Mouse (Mus musculus): ENCODE data around the gene Shisa5.

Gene Shisa5

DNA sequence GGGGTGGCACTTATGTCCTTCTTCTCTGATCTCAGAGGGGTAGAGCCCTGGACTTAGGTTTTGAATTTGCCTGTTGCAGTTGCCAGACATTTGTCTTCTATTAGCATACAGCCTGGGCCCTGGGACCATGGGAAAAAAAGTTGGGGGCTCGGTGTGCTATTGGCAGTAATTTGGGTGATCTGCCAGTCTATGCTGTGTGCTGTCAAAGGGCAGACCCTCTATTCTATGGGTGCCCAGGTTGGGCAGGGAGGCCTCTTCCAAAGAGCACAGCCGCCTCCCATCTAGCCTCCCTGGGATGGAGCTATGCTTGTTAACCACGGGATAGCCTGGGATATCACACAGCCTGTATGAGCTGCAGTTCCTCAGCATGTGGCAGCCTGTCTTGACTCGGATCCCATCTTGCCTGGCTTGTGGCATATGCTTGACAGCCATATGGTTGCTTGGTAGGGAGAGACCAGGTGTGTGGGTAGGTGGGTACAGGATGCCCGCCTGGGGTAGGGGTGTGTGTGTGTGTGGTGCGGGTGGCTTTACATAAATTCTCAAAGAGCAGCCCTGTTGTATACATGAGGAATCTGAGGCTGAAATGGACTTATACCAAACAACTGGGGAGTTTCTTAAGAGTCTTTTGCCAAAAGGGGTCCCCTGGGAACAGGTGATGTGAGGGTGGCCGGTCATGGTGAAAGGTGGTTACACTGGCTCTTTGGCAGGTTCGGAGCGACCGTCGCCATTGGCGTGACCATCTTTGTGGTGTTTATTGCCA is 17.1 kb downstream of the Shisa5 start:
- no peak for DNase-seq

DNA sequence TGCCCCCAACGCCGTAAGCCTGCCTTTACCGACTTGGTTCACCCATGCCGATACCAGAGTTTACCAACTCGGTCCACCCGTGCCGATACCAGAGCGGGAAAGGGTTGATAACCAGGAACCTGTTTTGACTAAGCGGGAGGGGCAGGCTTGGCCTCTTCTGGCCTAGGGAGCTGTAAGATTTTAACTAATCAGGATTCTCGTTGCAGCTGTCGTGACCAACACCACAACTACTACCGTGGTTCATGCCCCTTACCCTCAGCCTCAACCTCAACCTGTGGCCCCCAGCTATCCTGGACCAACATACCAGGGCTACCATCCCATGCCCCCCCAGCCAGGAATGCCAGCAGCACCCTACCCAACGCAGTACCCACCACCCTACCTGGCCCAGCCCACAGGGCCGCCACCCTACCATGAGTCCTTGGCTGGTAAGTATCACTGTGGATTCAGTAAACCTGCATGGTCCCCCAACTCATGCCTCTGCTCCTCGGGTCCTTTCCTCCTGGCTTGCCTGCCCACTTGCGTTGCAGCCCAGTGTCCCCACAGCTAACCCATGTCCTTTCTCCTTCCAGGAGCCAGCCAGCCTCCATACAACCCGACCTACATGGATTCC is 17.8 kb downstream of the Shisa5 start:
- no peak for DNase-seq

DNA sequence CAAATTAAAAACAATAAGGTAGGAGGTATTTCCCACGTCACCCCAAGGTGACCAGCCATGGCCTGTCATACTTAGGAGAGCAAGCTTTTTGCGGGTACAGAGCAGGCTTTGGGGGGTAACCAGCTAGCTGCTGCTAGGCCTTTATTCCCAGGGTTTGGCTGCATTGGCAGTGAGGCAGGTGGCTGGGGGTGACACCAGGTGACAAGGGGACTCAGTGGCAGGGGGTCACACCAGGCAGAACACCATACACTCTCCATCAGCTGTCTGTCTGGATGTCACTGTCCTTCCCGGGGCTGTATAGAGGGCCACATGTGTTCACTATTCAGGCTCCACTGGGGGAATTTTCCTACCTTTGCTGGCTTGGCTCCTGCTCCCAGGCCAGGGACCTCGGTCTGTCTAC is 18.6 kb downstream of the Shisa5 start:
- no peak for DNase-seq

DNA sequence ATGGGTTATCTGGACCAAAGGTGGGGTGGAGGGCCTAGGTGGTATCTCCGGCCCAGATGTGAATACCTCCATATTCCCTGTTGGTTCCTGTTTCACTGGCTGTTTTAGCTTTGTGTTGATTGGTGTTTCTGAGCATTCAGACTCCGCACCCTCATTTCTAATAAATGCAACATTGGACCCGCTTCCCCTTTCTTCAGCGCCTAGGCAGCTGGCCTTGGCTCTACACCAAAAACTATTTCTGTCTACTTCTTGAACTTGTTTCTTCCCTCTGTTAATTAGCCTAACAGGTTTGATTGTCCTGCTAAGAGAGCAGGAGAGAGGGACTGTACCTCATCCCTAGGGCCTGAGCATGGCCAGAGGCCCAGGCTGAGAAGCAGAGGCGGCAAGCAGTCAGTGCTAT is 19.2 kb downstream of the Shisa5 start:
- DNase-seq: no peak

DNA sequence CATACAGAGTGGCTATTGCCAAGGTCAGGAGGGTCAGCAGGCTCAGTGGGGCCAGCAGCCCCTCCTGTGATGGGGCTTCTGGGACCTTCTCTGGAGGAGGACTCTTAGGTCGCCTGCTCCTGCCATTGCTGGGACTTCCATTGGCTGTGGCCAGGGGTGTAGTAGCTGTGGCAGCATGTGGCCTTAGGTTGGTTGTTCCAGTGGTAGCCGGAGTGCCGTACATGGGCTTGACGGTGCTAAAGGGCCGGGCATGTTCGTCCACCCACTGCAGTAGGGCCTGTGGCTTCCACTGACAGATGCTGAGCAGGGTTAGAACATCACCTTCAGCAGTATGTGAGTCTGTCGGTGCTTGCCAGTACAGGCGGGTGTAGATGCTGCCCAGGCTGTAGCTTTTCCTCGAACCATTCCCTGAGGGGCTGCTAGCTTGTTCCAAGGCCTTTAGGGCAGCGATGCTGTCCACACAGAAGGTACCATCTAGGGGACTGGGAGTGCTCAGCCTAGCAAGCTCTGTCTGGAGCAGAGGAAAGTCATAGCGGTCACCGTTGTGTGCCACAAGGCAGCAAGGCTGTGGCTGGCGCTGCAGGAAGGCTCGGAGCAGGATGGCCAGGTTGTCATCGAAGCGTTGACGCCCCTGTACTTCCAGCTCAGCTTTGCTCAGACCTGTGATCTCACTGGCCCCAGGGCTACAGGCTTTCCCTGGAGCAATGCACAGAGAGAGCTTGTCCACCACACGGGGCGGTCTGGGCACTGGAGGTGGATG is 19.8 kb downstream of the Shisa5 start:
- DNase-seq: no peak

DNA sequence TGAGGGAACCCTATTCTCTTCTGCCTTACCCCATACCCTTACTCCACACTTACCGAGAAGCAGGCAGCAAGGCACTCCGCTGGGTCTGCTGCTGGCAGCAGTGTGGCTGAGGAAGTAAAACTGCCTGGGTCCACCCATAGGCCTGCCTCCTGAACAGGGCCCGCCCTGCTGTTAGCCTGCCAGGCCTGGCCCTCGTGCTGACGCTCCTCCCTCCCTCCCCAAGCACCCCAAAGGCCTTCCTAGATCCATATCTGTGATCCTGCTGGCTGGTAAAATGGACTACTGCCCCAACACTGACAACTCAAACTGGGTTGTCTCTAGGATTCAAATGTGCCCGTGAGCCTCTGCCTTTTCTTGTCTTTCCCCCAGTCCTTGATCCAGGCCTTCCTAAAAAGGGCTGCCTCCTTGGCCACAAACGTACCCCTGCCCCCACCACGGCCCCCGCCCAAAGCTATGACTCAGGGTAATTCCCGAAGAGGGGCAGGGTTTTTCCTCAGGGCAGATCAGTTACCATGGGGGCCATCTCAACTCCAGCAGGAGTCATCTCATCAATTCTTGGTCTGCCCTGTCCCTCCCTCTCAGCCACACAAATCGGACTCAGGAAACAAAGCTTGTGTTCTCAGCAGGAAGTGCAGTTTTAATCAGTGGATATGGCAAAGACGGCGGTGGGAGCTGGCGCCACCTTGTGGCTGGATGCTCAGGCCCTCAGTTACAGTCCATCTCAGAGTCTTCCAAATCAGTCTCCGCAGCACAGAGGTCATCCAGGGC is 21.0 kb downstream of the Shisa5 start, which contains the start of gene Trex1:
Gene Trex1, minus strand, starts transcription at position 599 of the 768 bp plus-strand sequence.
- peak; percentile 93 to 94 for DNase-seq

DNA sequence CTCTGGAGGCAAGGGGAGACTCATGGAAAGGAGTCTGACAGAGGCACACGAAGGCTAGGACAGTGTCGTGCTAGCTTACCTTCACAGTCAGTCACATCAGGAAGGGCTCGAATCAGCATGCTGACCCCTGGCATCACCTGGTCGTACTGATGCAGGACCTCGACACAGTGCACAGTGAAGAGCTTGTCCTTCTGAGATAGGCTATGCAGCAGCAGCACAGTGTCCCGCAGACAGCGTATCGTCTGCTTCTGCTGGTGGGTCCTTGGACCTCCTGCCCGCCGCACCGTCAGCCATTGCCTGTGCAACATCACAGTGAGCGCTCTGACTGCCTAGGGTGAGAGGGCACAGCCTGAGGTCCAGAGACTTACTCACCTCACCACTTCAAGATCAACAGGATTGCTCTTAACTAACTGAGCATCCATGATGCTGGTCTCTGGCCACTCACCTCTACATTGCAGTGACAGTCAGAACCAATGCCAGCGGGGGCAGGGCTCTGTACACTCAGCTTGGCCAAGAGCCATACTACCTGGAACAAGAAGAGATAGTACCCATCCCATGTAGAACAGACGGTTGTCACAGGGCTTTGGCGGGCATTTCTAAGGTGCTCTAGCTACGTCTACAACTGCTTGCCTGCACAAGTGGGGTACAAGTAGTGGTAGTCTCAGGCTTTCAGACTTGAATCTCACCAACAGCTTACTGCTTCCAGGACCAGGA is 22.0 kb downstream of the Shisa5 start:
- peak in 1 of 2 experiments; percentile 13 for DNase-seq

DNA sequence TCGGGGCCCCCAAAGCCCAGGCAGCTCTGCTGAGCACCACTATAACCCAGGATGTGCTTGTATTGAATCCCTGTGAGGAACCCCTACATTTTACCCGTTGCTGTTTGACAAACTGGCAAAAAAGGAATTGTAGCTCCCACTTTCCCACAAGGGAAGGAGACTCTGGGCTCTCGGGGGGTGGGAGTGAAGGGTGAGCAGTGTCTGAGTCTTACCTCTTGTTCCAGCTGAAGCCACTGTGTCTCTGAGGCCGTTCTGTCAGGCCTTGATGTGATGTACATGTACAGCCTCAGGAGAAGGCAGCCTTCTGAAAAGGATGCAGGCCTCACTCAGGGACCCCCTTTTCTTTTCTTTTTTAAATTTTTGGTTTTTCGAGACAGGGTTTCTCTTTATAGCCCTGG is 22.5 kb downstream of the Shisa5 start:
- DNase-seq: no peak

DNA sequence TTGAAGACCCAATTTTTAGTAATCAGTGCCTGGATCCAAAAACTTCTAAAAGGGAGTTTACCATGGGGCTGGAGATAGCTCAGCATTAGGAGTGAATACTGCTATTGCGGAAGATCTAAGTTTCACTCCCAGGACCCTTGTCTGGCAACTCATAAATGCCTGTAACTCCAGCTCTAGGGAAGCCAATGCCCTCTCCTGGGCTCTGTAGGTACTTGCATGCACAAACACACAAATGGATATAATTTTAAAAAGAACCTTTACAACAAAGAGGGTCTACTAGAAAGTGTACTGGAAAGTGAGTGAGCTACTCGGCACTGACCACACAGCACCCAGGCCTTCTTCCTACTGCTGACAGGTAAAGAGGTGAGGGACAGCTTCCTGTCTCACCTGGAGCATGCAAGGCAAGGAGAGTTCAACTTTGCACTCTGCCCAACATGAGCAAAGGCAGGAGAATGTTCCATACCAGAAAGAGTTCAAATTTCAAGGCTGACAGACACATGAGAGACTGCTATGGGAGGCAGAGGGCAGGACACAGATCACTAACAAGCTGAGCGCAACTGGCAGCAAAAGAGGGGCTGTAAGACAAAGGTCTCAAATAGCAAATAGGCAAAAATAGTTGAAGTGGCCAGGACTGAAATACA is 29.9 kb downstream of the Shisa5 start:
- DNase-seq: no peak

DNA sequence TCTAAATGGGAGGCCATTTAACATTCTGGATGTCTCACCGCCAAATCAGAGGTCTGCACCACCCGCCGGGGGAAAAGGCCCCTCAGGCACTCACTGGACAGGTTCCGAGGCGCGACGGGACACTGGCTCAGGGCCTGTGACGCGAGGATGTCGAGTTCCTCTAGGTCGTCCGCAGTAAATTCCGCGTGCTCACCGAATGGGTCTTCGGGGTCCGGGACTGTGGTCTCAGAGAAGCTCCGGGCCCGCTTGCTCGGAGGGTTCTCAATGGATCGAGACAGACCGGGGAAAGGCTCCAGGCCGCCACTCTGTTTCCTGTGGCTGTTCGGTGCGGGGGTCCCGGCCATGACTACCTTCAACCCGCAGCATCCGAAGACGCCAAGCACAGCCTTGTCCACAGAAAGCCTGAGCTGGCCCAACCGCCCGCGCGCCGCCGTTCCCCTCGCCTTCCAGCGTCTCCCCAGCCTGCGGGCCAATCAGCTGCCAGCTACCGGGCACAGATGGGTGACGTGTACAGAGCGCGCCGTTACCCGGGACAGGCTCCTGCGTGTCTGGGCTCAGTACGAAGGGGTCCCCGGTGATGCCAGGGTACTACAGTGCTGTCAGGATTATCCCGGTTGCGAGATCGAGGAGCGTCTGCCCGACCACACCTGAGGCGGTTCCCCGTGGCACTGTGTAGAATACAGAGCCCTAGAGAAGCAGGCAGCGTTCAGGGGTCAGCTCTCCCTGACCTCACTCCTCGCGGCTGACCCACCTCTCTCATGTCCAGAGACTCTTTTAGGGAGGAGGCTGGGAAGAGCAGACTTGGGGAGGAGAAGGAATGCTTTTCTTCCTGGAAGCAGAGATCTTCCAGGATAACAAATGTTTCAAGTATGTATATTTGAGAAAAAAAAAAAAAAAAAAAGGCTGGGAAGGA is 35.6 kb downstream of the Shisa5 start, which contains the start of gene Atrip:
Gene Atrip, minus strand, starts transcription at position 464 of the 913 bp plus-strand sequence.
- peak; percentile 95 to 96 for DNase-seq

DNA sequence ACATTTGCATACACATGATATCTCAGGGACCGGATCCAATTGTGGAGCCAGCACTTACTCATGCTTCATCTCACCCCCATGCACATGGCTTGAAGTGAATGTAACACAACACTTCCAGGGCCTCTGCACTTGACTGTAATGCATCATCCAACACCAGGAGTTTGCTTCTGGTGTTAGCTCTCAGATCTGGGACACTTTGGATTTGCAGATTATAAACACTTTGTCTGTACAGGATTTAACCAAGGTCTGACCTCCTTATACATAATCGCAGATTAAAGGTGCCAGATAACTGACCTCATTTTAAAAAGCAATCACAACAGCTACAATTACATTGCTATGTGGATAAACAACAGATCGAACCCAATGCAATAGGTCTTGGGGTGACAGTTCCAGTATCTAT is 42.2 kb downstream of the Shisa5 start:
- no peak for DNase-seq

DNA sequence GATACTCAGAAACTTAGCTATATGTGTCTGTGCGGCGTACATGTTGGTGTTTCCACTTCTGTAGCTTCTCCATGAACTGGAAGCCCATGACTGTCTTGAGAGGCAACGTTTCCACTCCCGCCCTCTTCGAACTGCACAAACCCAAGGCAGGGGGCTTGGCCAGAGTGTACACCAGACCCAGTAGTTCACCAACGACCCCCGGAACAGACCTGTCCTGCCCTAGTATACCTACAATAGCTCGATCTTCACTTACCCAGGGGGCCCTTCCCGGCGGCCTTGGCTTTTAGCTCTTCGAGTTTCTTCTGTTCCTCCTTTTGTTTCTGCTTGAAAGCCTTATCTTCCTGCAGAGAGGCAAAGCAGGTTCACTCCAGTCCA is 43.4 kb downstream of the Shisa5 start:
- no peak for DNase-seq

DNA sequence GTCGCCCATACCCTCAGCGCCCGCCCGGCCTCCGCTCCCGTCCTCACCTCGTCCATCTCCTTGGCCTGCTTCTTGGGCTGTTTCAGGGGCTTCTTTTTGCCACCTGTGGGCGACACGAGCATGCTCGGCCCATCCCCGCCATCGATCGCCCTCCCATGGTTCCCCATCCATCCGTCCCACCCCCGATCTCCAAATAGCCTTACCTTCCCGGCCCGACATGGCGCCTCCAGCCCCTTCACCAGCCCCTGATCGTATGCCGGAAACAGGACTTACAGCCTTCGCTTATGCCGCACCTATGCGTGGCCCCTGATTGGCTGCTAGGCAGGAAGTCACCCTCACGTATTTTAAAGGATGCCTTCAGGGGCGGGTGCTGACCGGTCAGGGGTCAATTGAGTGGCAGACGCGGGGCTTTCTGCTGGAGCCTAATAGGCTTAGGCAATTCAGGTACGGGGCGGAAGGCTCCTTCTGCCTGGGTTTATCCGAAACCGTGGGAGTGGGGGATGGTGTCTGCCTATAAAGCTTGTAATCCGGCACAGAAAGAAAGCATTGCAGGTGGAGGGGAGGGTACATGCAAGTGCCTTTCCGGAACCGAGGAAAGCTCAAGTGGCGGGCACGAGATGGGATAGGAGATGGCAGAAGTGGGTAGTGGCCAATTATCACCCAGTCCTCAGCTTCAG is 43.9 kb downstream of the Shisa5 start, which contains the start of the genes Ccdc51 and Tma7:
Gene Ccdc51, plus strand, starts transcription at position 370 of the 677 bp plus-strand sequence.
Gene Tma7, minus strand, starts transcription at position 464 of the 677 bp plus-strand sequence.
- DNase-seq: peak; percentile 84 to 92

DNA sequence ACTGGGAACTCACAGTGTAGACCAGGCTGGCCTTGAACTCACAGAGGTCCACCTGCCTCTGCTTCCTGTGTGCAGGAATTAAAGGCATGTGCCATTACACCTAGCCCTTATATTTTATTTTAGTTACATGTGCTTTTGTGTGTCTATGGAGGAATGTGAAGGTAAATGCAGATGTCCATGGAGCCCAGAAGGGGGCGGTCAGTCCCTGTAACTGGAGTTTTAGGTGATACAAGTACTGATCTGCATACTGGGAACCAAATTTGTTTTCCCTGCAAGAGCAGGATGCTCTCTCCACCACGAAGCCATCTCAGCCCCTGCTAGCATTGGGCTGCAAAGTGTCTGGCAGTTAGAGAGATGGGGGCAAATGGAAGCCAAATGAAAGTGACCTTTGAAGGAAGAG is 46.6 kb downstream of the Shisa5 start:
- peak in 1 of 2 experiments; percentile 53 for DNase-seq

DNA sequence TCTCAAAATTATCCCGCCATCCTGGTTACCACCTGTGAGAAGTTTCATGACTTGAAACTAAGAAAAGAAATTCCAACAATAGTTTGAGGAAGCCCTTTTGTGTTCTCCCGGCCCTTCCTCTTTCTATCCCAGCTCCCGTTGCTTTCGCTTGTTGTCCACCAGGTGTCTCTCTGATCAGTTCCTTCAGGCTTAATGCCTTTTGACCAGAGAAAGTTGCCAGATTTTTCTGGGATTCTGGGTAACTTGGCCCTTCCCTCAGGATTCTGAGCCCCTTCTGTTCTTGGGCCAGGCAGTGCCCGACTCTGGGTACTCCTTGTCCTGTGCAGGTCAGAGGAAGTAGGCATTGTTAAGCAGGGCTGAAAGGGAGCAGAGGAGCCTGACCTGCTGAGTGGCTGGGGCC is 49.6 kb downstream of the Shisa5 start:
- DNase-seq: peak; percentile 63 to 64

DNA sequence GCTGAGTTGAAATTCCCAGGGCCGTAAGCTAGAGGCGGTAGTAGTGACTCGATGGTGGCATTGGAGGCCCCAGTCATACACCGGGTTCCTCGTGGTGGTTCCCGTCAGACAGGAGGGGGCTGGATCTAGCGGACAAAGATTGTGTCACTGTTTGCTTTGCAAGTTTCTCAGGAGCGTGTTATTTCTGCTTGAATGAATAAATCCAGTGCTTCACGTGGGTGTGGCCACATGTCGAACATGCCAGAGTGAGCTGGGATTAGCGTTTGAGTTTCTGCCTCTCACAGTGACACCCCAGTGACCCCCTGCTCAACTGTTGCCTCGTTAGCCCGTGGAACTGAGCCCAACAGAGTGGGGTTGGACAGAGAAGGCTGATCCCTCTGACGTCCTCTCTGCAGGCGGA is 52.1 kb downstream of the Shisa5 start:
- peak in 1 of 2 experiments; percentile 51 for DNase-seq

DNA sequence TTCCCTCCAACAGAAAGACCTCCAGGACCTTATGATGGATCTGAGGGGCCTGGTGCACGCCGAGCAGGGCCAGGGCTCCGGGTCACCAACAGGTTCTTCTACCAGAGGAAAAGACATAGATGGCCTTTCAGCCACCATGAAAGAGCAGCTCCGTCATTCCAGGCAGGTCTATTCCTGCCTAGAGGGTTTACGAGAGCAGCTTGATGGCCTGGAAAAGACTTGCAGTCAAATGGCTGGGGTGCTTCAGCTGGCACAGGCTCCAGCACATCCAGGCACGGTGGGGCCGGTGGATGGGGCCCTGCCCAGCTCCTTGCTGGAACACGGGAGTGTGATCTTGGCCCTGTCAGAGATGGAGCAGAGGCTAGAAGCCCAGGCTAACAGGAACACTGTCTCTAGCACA is 53.4 kb downstream of the Shisa5 start:
- DNase-seq: no peak

DNA sequence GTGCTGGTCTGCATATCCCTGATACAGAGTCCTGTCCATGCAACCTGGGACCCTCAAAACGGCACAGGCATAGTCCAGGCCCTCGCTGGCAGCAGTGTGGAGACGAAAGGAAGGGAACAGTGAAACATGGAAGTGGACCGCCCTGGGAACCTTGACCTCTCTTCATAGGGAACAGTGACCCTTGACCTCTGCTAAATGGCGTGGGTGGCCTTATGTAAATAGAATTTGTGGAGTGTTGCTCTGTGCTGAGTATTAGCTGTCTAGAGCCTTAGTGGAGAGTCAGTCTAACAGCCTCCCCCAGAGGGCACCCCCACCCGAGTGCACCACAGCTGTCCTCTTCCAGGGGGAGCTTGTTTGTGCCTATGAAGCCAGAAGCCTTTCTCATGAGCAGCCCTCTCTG is 54.4 kb downstream of the Shisa5 start:
- peak in 1 of 2 experiments; percentile 50 for DNase-seq

DNA sequence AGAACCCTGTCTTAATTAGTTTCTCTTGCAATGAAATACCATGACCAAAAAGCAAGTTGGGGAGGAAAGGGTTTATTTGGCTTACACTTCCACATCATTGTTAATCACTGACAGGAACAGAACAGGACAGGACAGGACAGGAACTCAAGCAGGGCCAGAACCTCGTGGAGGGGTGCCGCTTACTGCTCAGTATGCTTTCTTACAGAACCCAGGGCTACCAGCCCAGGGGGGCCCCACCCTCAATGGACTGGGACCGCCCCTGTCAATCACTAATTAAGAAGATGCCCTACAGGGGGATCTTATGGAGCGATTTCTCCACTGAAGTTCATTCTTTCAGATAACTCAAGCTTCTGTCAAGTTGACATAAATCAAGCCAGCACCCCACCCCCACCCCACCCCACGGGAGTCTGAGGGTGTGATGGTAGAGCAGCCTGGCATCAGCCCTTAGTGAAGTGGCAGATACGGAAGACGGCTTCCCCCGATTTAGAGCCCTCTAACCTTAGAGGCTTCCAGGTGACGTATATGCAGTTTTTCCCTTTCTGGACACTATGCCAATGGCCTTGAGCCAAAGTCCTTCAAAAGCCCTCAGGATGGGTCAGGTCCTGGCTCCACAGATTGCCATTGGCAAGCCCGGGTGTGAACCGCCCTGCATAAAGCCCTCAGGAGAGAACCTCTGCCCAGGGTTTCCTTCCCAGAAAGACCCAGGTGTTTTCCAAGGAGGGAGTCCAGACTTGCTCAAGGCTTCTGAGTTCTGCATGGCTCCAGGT is 55.6 kb downstream of the Shisa5 start:
- DNase-seq: peak in 1 of 2 experiments; percentile 62
